Mouse (Mus musculus) liver, embryonic 14.5 days (tissue): ENCODE measurements around the gene Gm156. TPM values are rescaled to one million over a fixed set of nuclear protein-coding genes. Genes with fewer than 3 reads are reported as not detected.
"Not testable (repeated sequence)": the region's sequence is repeated elsewhere in the genome, so short reads cannot be mapped to it uniquely, and the experiment has no call there.

ENCODE experiments used
- ATAC-seq: fragments of 200-750 bp; cut with Nextera tagmentation; 2 replicates; pipeline ENCODE4 v1.8.0; 2017; ENCODE audit warnings: moderate number of reproducible peaks, mild to moderate bottlenecking, moderate library complexity; ENCODE audit not compliant: insufficient read depth
- DNase-seq, 3 experiments: peaks; one replicate each; pipeline ENCODE4 v3.0.0-alpha.2; 2012 to 2013; ENCODE audit warnings: low read depth in 3 of 3, low spot score in 3 of 3
- H3K27ac ChIP-seq: fragments of 300-500 bp; sonication (generic); 2 replicates; pipeline ENCODE4 v1.5.1; 2014; ENCODE audit warnings: moderate library complexity, mild to moderate bottlenecking, control low read depth, inconsistent platforms
- H3K27me3 ChIP-seq: fragments of 300-500 bp; sonication (generic); 2 replicates; pipeline ENCODE4 v1.6.1; 2014; ENCODE audit warnings: mild to moderate bottlenecking, low read length, moderate library complexity; ENCODE audit not compliant: control insufficient read depth, insufficient read depth
- H3K36me3 ChIP-seq: fragments of 300-500 bp; sonication (generic); replicated peaks from 2 replicates; pipeline ENCODE4 v1.6.1; 2014; ENCODE audit warnings: low read depth; ENCODE audit not compliant: control insufficient read depth, insufficient read depth
- H3K4me1 ChIP-seq, 2 experiments: fragments of 200-500 bp in 1 of 2; fragments of 300-500 bp in 1 of 2; sonication (generic) in 1 of 2; replicated peaks; 2 replicates each; pipeline ENCODE4 v1.6.1; 2012 to 2014; ENCODE audit warnings: antibody characterized with exemption in 1 of 2, inconsistent platforms in 1 of 2, low read length in 1 of 2; ENCODE audit not compliant: control insufficient read depth in 2 of 2, insufficient read depth in 2 of 2
- H3K4me2 ChIP-seq: fragments of 300-500 bp; sonication (generic); 2 replicates; pipeline ENCODE4 v1.6.1; 2014; ENCODE audit warnings: low read depth, mild to moderate bottlenecking, control low read depth, moderate library complexity
- H3K4me3 ChIP-seq, 2 experiments: fragments of 200-500 bp in 1 of 2; fragments of 300-500 bp in 1 of 2; sonication (generic) in 1 of 2; 2 replicates each; pipeline ENCODE4 v1.5.1; 2012 to 2014; ENCODE audit warnings: low read depth in 2 of 2, low read length in 2 of 2, mild to moderate bottlenecking in 2 of 2, control low read depth in 1 of 2, inconsistent platforms in 1 of 2, moderate library complexity in 1 of 2; ENCODE audit not compliant: insufficient read depth in 1 of 2
- H3K9ac ChIP-seq: fragments of 300-500 bp; sonication (generic); replicated peaks from 2 replicates; pipeline ENCODE4 v1.6.1; 2014; ENCODE audit warnings: mild to moderate bottlenecking, control low read depth, moderate library complexity
- H3K9me3 ChIP-seq: fragments of 300-500 bp; sonication (generic); 2 replicates; pipeline ENCODE4 v1.6.1; 2016; ENCODE audit warnings: low read length, mixed read lengths; ENCODE audit not compliant: control insufficient read depth
- CTCF ChIP-seq: IDR thresholded peaks from 2 replicates; pipeline ENCODE4 v1.5.1; 2016; ENCODE audit warnings: antibody characterized with exemption, low read depth, control low read depth
- EP300 ChIP-seq: IDR thresholded peaks from 2 replicates; pipeline ENCODE4 v1.6.1; 2016; ENCODE audit warnings: antibody characterized with exemption, low read depth
- WGBS: fragments of 180-500 bp; shearing (Covaris S2); extraction: QIAGEN DNeasy Blood & Tissue Kit; methylation state at CpG from one replicate; pipeline ENCODE4 v1.1.7; 2014; ENCODE audit not compliant: insufficient replicate concordance; 5-methylcytosine and 5-hydroxymethylcytosine counted together
- polyA plus RNA-seq, 2 experiments: library from polyadenylated mRNA; depleted of rRNA in 1 of 2; stranded (reverse) in 1 of 2; unstranded in 1 of 2; fragments of >200 nt; fragmentation: Nextera tagmentation in 1 of 2; extraction: Ambion mirVana in 1 of 2; gene quantifications; 2 replicates each; pipeline versions ENCODE4 v1.2.1 to v1.2.3; 2012 to 2014

Gene Gm156
- polyA plus RNA-seq (2012; rRNA removed) (not detected in 2 replicates), polyA plus RNA-seq (2014; fragmentation: Nextera tagmentation; extraction: Ambion mirVana) (not detected in 2 replicates)

DNA sequence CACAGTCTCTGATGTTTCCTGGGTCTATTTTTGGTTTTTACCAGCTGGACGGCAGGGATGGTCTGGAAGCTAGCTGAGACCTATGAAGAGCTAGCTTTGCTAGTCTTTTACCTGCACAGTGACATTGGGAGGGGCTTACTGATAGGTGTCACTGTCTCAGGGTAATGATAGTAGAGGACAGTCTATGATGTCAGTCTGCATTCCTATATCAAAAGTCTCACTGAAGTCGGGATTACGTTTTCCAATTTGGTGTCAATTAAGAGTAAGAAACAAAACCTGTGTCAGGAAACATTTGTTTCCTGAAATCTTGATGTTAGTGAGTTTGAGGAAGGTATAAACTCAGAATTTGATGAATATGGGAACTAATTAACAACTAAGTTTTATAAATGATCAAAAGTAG, at the start of gene Gm156:
TSS of gene Gm156 (minus strand) at position 101 of the 400 bp plus-strand sequence.
- not testable (repeated sequence) for H3K4me1 ChIP-seq, H3K27ac ChIP-seq, DNase-seq, H3K4me2 ChIP-seq, H3K4me3 ChIP-seq, H3K9me3 ChIP-seq, H3K27me3 ChIP-seq, H3K9ac ChIP-seq, ATAC-seq, H3K36me3 ChIP-seq
- WGBS = 49% methylated on average over 3 of the region's 3 CpGs

GRCm38 (mm10) chr6:129825559-129825958, 41.5 kb upstream of the Gm156 start:
- 67% methylated on average over 1 of the region's 1 CpGs for WGBS
- no peak overlapping the region for H3K4me3 ChIP-seq
- H3K36me3 ChIP-seq = no peaks in the 10 kb centered on the region
- no peak overlapping the region for H3K27ac ChIP-seq
- no peak for ATAC-seq
- no peaks in the 10 kb centered on the region for H3K27me3 ChIP-seq
- no peak for DNase-seq
- TF ChIP-seq CTCF (no peak), EP300 (no peak)
- H3K4me1 ChIP-seq = no peaks in the 10 kb centered on the region
- H3K9ac ChIP-seq = no peak overlapping the region
- H3K9me3 ChIP-seq = no peaks in the 10 kb centered on the region; the same call in 1 of the 2 replicates
- no peak overlapping the region for H3K4me2 ChIP-seq

GRCm38 (mm10) chr6:129824004-129824403, 39.9 kb upstream of the Gm156 start:
- Histone ChIP-seq H3K36me3 (no peaks in the 10 kb centered on the region), H3K9me3 (no peaks in the 10 kb centered on the region; the same call in 1 of the 2 replicates), H3K9ac (no peak overlapping the region), H3K4me2 (no peak overlapping the region), H3K27me3 (no peaks in the 10 kb centered on the region), H3K4me1 (no peaks in the 10 kb centered on the region), H3K4me3 (no peak overlapping the region), H3K27ac (no peak overlapping the region)
- no peak for DNase-seq
- 25% methylated on average over 1 of the region's 1 CpGs for WGBS
- TF ChIP-seq CTCF (no peak), EP300 (no peak)
- no peak for ATAC-seq

GRCm38 (mm10) chr6:129817731-129818130, 33.7 kb upstream of the Gm156 start:
- Histone ChIP-seq H3K9me3 (no peaks in the 10 kb centered on the region), H3K4me3 (no peak overlapping the region), H3K36me3 (no peaks in the 10 kb centered on the region), H3K27ac (no peak overlapping the region), H3K9ac (no peak overlapping the region), H3K27me3 (no peaks in the 10 kb centered on the region), H3K4me1 (no peaks in the 10 kb centered on the region), H3K4me2 (no peak overlapping the region)
- no peak for DNase-seq
- no peak for ATAC-seq
- TF ChIP-seq CTCF (no peak), EP300 (no peak)
- WGBS = 52% methylated on average over 3 of the region's 3 CpGs

DNA sequence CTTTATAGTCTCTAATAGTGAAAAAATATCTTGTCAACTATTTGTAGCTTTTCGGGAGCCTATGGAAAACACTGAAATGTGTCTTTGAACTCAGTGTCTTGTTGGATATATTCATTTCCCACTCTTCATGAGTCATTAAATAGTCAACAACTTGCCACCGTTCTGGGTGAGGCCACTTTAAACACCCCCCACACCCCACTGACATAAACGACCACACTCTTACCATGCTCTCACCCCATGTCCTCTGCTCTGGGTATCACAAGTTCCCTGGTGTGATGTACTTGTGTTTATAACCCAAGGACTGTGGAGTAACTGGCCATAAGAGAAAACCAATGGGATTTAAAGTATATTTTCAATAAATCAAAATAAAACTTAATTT, 36.4 kb downstream of the Gm156 start:
- ATAC-seq (no peak), DNase-seq (no peak)
- no peak overlapping the region for H3K9ac ChIP-seq
- H3K4me1 ChIP-seq = no peaks in the 10 kb centered on the region
- no peaks in the 10 kb centered on the region for H3K36me3 ChIP-seq
- TF ChIP-seq EP300 = no peak
- no peak for TF ChIP-seq CTCF
- no peak overlapping the region for H3K27ac ChIP-seq
- H3K4me2 ChIP-seq = no peak overlapping the region
- H3K4me3 ChIP-seq = no peak overlapping the region
- no peaks in the 10 kb centered on the region for H3K27me3 ChIP-seq
- whole genome bisulfite sequencing = 56% methylated on average over 3 of the region's 3 CpGs
- no peaks in the 10 kb centered on the region for H3K9me3 ChIP-seq
